Mouse (Mus musculus): ENCODE results near the gene Ccdc155. TPM values are rescaled to one million over a fixed set of nuclear protein-coding genes. Genes with fewer than 3 reads are reported as not detected.

The Ccdc155 gene
- polyA plus RNA-seq, 1 experiment from 2014 or later: 0.62 TPM

GRCm38 (mm10) chr7:45234333-45234841, 29.7 kb upstream of the Ccdc155 start:
- Histone ChIP-seq H3K36me3 (replicated peaks) (peaks cover 49% of the 10 kb centered on the region), H3K9me3 (no peaks in the 10 kb centered on the region), H3K27ac (replicated peaks) (peak overlapping the region; percentile 42), H3K27me3 (replicated peaks; ENCODE audit: low read depth, poor library complexity, severe bottlenecking) (peaks cover 48% of the 10 kb centered on the region), H3K4me3 (peak overlapping the region; percentile 47), H3K4me1 (peaks cover 56% of the 10 kb centered on the region)
- DNase-seq (ENCODE audit: low spot score): peak; percentile 57
- 9% methylated on average over 29 of the region's 29 CpGs for WGBS

GRCm38 (mm10) chr7:45233580-45234332, 29.1 kb upstream of the Ccdc155 start:
- Histone ChIP-seq H3K36me3 (replicated peaks) (peaks cover 55% of the 10 kb centered on the region), H3K4me1 (peaks cover 51% of the 10 kb centered on the region), H3K9me3 (no peaks in the 10 kb centered on the region), H3K4me3 (peak overlapping the region; percentile 47), H3K27ac (replicated peaks) (peak overlapping the region; percentile 7; the same call in 1 of the 2 replicates), H3K27me3 (replicated peaks; ENCODE audit: low read depth, poor library complexity, severe bottlenecking) (peaks cover 42% of the 10 kb centered on the region)
- peak; percentile 34 for DNase-seq (ENCODE audit: low spot score)
- 32% methylated on average over 20 of the region's 20 CpGs for WGBS

DNA sequence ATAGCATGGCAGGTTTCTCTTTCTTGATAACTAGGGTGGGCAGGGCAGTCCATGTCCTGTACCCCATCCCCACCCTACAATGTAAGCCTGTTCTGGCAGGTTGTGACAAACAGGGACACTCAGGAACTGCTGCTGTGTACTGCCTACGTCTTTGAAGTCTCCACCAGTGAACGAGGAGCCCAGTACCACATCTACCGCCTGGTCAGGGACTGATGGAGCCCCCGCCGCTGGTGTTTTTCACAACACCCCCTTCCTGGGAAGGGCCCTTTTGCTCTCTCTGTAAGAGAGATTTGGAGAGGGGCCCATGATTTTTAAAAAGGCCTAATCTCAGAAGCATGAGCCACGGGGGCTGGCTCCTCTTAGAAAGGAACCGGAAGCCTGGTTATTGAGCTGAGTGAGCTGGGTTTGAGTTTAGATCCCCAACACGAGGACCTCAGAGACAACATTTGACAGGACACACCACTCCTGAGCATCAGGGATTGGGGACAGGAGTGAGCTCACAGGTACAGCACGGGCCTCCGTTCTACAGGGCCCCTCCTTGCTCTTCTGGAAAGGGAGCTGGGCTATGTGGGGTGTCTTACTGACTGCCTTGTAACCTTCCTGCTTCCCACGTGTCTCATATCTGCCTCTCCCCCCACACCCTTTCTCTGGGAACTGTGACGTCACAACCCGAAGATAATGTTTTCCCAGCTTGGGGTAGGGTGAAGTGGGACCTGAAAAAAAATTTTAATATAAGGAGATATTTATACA, 28.2 kb upstream of the Ccdc155 start:
- Histone ChIP-seq H3K9me3 (no peaks in the 10 kb centered on the region), H3K4me1 (peaks cover 51% of the 10 kb centered on the region), H3K27me3 (replicated peaks; ENCODE audit: low read depth, poor library complexity, severe bottlenecking) (peaks cover 33% of the 10 kb centered on the region), H3K36me3 (replicated peaks) (peaks cover 64% of the 10 kb centered on the region), H3K27ac (replicated peaks) (no peak overlapping the region), H3K4me3 (no peak overlapping the region)
- peak; percentile 11 for DNase-seq (ENCODE audit: low spot score)
- 72% methylated on average over 13 of the region's 13 CpGs for WGBS

DNA sequence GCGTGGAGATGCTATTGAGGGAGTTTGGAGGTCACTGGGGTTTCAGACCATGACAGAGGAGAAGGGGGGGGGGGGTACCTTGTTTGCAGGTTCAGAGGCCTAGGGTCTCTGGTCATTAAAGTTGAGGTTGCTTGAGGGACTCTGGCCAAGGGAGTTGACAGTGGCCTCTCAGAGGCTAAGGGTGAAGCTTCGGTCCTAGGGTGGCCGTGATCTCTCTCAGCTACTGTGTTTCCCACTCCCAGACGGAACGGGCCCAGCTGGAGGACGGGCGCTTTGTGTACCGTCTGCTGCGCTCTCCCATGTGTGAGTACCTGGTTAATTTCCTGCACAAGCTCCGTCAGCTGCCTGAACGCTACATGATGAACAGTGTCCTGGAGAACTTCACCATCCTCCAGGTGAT, 27.2 kb upstream of the Ccdc155 start:
- peaks cover 73% of the 10 kb centered on the region for H3K36me3 ChIP-seq (replicated peaks)
- 89% methylated on average over 11 of the region's 11 CpGs for WGBS
- no peak overlapping the region for H3K27ac ChIP-seq (replicated peaks)
- peaks cover 23% of the 10 kb centered on the region for H3K27me3 ChIP-seq (replicated peaks; ENCODE audit: low read depth, poor library complexity, severe bottlenecking)
- DNase-seq (ENCODE audit: low spot score): no peak
- H3K4me1 ChIP-seq: peaks cover 48% of the 10 kb centered on the region
- H3K9me3 ChIP-seq: no peaks in the 10 kb centered on the region
- no peak overlapping the region for H3K4me3 ChIP-seq

GRCm38 (mm10) chr7:45231192-45231591, 26.5 kb upstream of the Ccdc155 start:
- no peak for DNase-seq (ENCODE audit: low spot score)
- Histone ChIP-seq H3K36me3 (replicated peaks) (peaks cover 81% of the 10 kb centered on the region), H3K9me3 (no peaks in the 10 kb centered on the region), H3K4me1 (peaks cover 43% of the 10 kb centered on the region), H3K4me3 (no peak overlapping the region), H3K27me3 (replicated peaks; ENCODE audit: low read depth, poor library complexity, severe bottlenecking) (peaks cover 16% of the 10 kb centered on the region), H3K27ac (replicated peaks) (no peak overlapping the region)
- WGBS: 91% methylated on average over 12 of the region's 12 CpGs

GRCm38 (mm10) chr7:45229459-45230203, 24.9 kb upstream of the Ccdc155 start:
- 90% methylated on average over 7 of the region's 7 CpGs for WGBS

DNA sequence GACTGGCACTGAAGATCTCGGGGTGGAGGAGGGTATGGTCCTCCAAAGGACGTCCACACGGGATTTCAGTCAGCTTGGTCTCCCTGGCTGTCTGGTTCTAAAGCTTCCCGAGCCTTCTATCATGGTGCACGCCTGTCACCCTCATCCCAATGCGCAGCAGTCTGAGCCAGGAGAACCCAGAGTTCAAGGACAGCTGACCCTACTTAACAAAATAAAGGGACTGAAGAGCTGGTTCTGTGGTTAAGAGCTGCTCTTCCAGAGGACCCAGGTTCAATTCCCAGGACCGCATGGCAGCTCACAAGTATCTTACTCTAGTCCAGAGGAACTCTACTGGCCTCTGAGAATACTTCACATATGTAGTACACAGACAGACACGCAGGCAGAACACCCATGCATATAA, 24.4 kb upstream of the Ccdc155 start:
- DNase-seq (ENCODE audit: low spot score): no peak
- Histone ChIP-seq H3K27me3 (replicated peaks; ENCODE audit: low read depth, poor library complexity, severe bottlenecking) (0 out of 2 replicates have a peak, but pooled peaks cover 8% of the 10 kb centered on the region), H3K4me3 (no peak overlapping the region), H3K4me1 (peaks cover 22% of the 10 kb centered on the region), H3K36me3 (replicated peaks) (peaks cover 100% of the 10 kb centered on the region), H3K27ac (replicated peaks) (no peak overlapping the region), H3K9me3 (no peaks in the 10 kb centered on the region)
- WGBS: 93% methylated on average over 8 of the region's 8 CpGs

More at GRCm38 (mm10) chr7:45229459-45230203, 24.9 kb upstream of the Ccdc155 start:
- no peak overlapping the region for H3K27ac ChIP-seq (replicated peaks)
- no peaks in the 10 kb centered on the region for H3K9me3 ChIP-seq
- peaks cover 96% of the 10 kb centered on the region for H3K36me3 ChIP-seq (replicated peaks)
- DNase-seq (ENCODE audit: low spot score): no peak
- H3K27me3 ChIP-seq (replicated peaks; ENCODE audit: low read depth, poor library complexity, severe bottlenecking): 0 out of 2 replicates have a peak, but pooled peaks cover 8% of the 10 kb centered on the region
- no peak overlapping the region for H3K4me3 ChIP-seq
- peaks cover 28% of the 10 kb centered on the region for H3K4me1 ChIP-seq

- no peak overlapping the region for H3K4me3 ChIP-seq
- no peak overlapping the region for H3K27ac ChIP-seq (replicated peaks)
- no peak for DNase-seq (ENCODE audit: low spot score)
- H3K4me1 ChIP-seq: peaks cover 17% of the 10 kb centered on the region
- peaks cover 100% of the 10 kb centered on the region for H3K36me3 ChIP-seq (replicated peaks)
- WGBS: 97% methylated on average over 18 of the region's 18 CpGs
- H3K27me3 ChIP-seq (replicated peaks; ENCODE audit: low read depth, poor library complexity, severe bottlenecking): 0 out of 2 replicates have a peak, but pooled peaks cover 8% of the 10 kb centered on the region
- H3K9me3 ChIP-seq: no peaks in the 10 kb centered on the region
Observed at GRCm38 (mm10) chr7:45228548-45228947, 23.9 kb upstream of the Ccdc155 start.

DNA sequence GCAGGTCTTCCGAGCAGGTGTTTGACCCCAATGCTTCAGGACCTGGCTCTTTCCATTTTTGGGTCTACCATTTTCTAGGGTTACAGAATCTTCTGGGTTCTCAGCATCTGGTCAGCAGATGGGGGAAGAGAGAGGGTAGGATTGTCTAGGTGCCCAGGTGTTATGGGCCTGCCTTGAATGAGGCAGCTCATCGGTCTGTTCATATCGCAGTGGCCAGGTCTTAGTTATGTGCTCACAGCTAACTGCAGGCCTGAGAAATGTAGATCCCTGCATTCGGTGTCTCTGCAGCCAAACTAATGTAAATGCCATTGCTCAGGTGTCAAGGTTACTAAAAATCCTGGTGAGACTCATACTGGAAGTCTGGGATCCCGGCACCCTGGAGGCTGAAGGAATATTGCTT, 21.7 kb upstream of the Ccdc155 start:
- H3K9me3 ChIP-seq: no peaks in the 10 kb centered on the region
- H3K4me3 ChIP-seq: no peak overlapping the region
- peaks cover 100% of the 10 kb centered on the region for H3K36me3 ChIP-seq (replicated peaks)
- WGBS: 97% methylated on average over 5 of the region's 5 CpGs
- no peaks in the 10 kb centered on the region for H3K4me1 ChIP-seq
- H3K27ac ChIP-seq (replicated peaks): no peak overlapping the region
- DNase-seq (ENCODE audit: low spot score): no peak
- H3K27me3 ChIP-seq (replicated peaks; ENCODE audit: low read depth, poor library complexity, severe bottlenecking): no peaks in the 10 kb centered on the region

- peaks cover 100% of the 10 kb centered on the region for H3K36me3 ChIP-seq (replicated peaks)
- DNase-seq (ENCODE audit: low spot score): no peak
- WGBS: 95% methylated on average over 7 of the region's 7 CpGs
Observed at GRCm38 (mm10) chr7:45224826-45225225, 20.1 kb upstream of the Ccdc155 start.

GRCm38 (mm10) chr7:45221680-45222079, 17.0 kb upstream of the Ccdc155 start:
- DNase-seq (ENCODE audit: low spot score): no peak
- Histone ChIP-seq H3K4me1 (peaks cover 36% of the 10 kb centered on the region), H3K9me3 (no peaks in the 10 kb centered on the region), H3K27me3 (replicated peaks; ENCODE audit: low read depth, poor library complexity, severe bottlenecking) (no peaks in the 10 kb centered on the region), H3K4me3 (no peak overlapping the region), H3K27ac (replicated peaks) (no peak overlapping the region), H3K36me3 (replicated peaks) (peaks cover 99% of the 10 kb centered on the region)
- WGBS: 89% methylated on average over 2 of the region's 2 CpGs

More at GRCm38 (mm10) chr7:45224826-45225225, 20.1 kb upstream of the Ccdc155 start:
- H3K27ac ChIP-seq (replicated peaks): no peak overlapping the region
- 0 out of 2 replicates have a peak, but pooled peaks cover 6% of the 10 kb centered on the region for H3K4me1 ChIP-seq
- no peaks in the 10 kb centered on the region for H3K27me3 ChIP-seq (replicated peaks; ENCODE audit: low read depth, poor library complexity, severe bottlenecking)
- no peak overlapping the region for H3K4me3 ChIP-seq
- H3K9me3 ChIP-seq: no peaks in the 10 kb centered on the region

All from embryonic facial prominence, embryonic 10.5 days (tissue).